ENCODE assay signal across 17 mouse cellular contexts in genomic region chr9:102305432-102306100, GRCm38 (mm10). TPM values are rescaled to one million over a fixed set of nuclear protein-coding genes. Genes with fewer than 3 reads are reported as not detected.
DNase-seq lines count a peak whose midpoint lies in the region; ATAC-seq and TF ChIP-seq lines count a peak whose summit lies in the region.
"Had no signal": no experiment of that assay in that cellular context is flagged by ENCODE, and none has a peak within 500 bp of the region (broad histone marks: within the 10 kb centered on the region; RNA-seq: fewer than 3 reads in every experiment).

No protein-coding gene starts in this region.

- 68% methylated on average over 7 of the region's 7 CpGs for WGBS in hindbrain, postnatal 0 days
- WGBS in hindbrain, embryonic 14.5 days, result 87% methylated on average over 7 of the region's 7 CpGs
- 87% methylated on average over 7 of the region's 7 CpGs for WGBS in forebrain, embryonic 11.5 days

- no peak overlapping the region for H3K9ac ChIP-seq in hindbrain, postnatal 0 days (replicated peaks; ENCODE audit: low read length)
- no peak overlapping the region for H3K9ac ChIP-seq in hindbrain, embryonic 14.5 days
- no peak overlapping the region for H3K9ac ChIP-seq in forebrain, embryonic 11.5 days (ENCODE audit: low read length)
- H3K9ac ChIP-seq: embryonic facial prominence, embryonic 12.5 days; forebrain, postnatal 0 days; limb, embryonic 15.5 days; midbrain, embryonic 12.5 days; neural tube, embryonic 15.5 days had no signal

- no peak overlapping the region for H3K4me2 ChIP-seq in hindbrain, postnatal 0 days (ENCODE audit: low read depth, low read length)
- no peak overlapping the region for H3K4me2 ChIP-seq in hindbrain, embryonic 14.5 days (replicated peaks)
- H3K4me2 ChIP-seq in forebrain, embryonic 11.5 days (ENCODE audit: low read depth, low read length, severe bottlenecking), result no peak overlapping the region
- H3K4me2 ChIP-seq: embryonic facial prominence, embryonic 12.5 days; limb, embryonic 15.5 days; midbrain, embryonic 12.5 days; neural tube, embryonic 15.5 days had no signal

- no peak for TF ChIP-seq CTCF in hindbrain, postnatal 0 days (IDR thresholded peaks at IDR 0.05; ENCODE audit: low read depth)

- H3K4me1 ChIP-seq in hindbrain, postnatal 0 days (ENCODE audit: insufficient read depth, low read length), result peaks cover 14% of the 10 kb centered on the region; the same call in 1 of the 2 replicates
- peaks cover 25% of the 10 kb centered on the region for H3K4me1 ChIP-seq in hindbrain, embryonic 14.5 days (replicated peaks; ENCODE audit: control insufficient read depth, insufficient read depth, low read length)
- H3K4me1 ChIP-seq in brown adipose tissue, adult 24 weeks (ENCODE audit: control insufficient read depth, insufficient read depth, insufficient read length, low read length), result peaks cover 17% of the 10 kb centered on the region
- peaks cover under 1% of the 10 kb centered on the region; the same call in 1 of the 2 replicates for H3K4me1 ChIP-seq in forebrain, embryonic 11.5 days (replicated peaks; ENCODE audit: control insufficient read depth, insufficient read depth, low read length)
- H3K4me1 ChIP-seq: limb, embryonic 15.5 days had no signal

- no peaks in the 10 kb centered on the region for H3K27me3 ChIP-seq in hindbrain, postnatal 0 days (ENCODE audit: insufficient read depth, low read length)
- H3K27me3 ChIP-seq in hindbrain, embryonic 14.5 days (ENCODE audit: control insufficient read depth, insufficient read depth, low read length), result no peaks in the 10 kb centered on the region
- no peaks in the 10 kb centered on the region for H3K27me3 ChIP-seq in forebrain, embryonic 11.5 days (ENCODE audit: control insufficient read depth, insufficient read depth, low read length)
- H3K27me3 ChIP-seq: embryonic facial prominence, embryonic 12.5 days; limb, embryonic 15.5 days; neural tube, embryonic 15.5 days had no signal

- no peak overlapping the region for H3K4me3 ChIP-seq in hindbrain, postnatal 0 days (ENCODE audit: low read length)
- H3K4me3 ChIP-seq in hindbrain, embryonic 14.5 days (replicated peaks; ENCODE audit: low read length), result no peak overlapping the region
- H3K4me3 ChIP-seq in brown adipose tissue, adult 24 weeks (ENCODE audit: insufficient read depth, low read depth, low read length), result no peak overlapping the region
- H3K4me3 ChIP-seq in forebrain, embryonic 11.5 days (ENCODE audit: low read depth, low read length), result no peak overlapping the region
- H3K4me3 ChIP-seq: embryonic facial prominence, embryonic 12.5 days; limb, embryonic 15.5 days; midbrain, embryonic 12.5 days; neural tube, embryonic 15.5 days had no signal

- no peaks in the 10 kb centered on the region for H3K36me3 ChIP-seq in hindbrain, postnatal 0 days (ENCODE audit: insufficient read depth, low read length)
- H3K36me3 ChIP-seq in hindbrain, embryonic 14.5 days (replicated peaks; ENCODE audit: control insufficient read depth, insufficient read depth), result no peaks in the 10 kb centered on the region
- no peaks in the 10 kb centered on the region for H3K36me3 ChIP-seq in forebrain, embryonic 11.5 days (ENCODE audit: control insufficient read depth, insufficient read depth, low read length)
- H3K36me3 ChIP-seq: embryonic facial prominence, embryonic 12.5 days; limb, embryonic 15.5 days; midbrain, embryonic 12.5 days; neural tube, embryonic 15.5 days had no signal

- no peak for DNase-seq in hindbrain, postnatal 0 days (ENCODE audit: low spot score)
- no peak for DNase-seq in hindbrain, embryonic 14.5 days (ENCODE audit: low spot score)
- DNase-seq in cerebellum, adult 11 months, result peak; percentile 83
- DNase-seq in cerebellum, postnatal 14 days, result peak; percentile 91 to 93
- no peak for DNase-seq in forebrain, embryonic 11.5 days (ENCODE audit: low spot score)
- no peak for DNase-seq in ovary, postnatal 14 days (ENCODE audit: low spot score)
- DNase-seq: forebrain, postnatal 0 days; gastrocnemius, postnatal 14 days; kidney, adult 11 months; kidney, postnatal 10 days; thymus, postnatal 36 days had no signal

- H3K27ac ChIP-seq in hindbrain, postnatal 0 days, result no peak overlapping the region
- no peak overlapping the region for H3K27ac ChIP-seq in hindbrain, embryonic 14.5 days
- peak overlapping the region; percentile 48 for H3K27ac ChIP-seq in brown adipose tissue, adult 24 weeks (replicated peaks; ENCODE audit: low read depth, low read length)
- no peak overlapping the region for H3K27ac ChIP-seq in forebrain, embryonic 11.5 days (ENCODE audit: low read depth, low read length)
- H3K27ac ChIP-seq: embryonic facial prominence, embryonic 12.5 days; limb, embryonic 15.5 days; macrophage; midbrain, embryonic 12.5 days; neural tube, embryonic 15.5 days had no signal

- no peaks in the 10 kb centered on the region for H3K9me3 ChIP-seq in hindbrain, postnatal 0 days (ENCODE audit: low read length)
- no peaks in the 10 kb centered on the region for H3K9me3 ChIP-seq in hindbrain, embryonic 14.5 days (ENCODE audit: control insufficient read depth, low read length)
- H3K9me3 ChIP-seq in forebrain, embryonic 11.5 days (ENCODE audit: control insufficient read depth, low read length), result no peaks in the 10 kb centered on the region
- H3K9me3 ChIP-seq: embryonic facial prominence, embryonic 12.5 days; limb, embryonic 15.5 days; midbrain, embryonic 12.5 days; neural tube, embryonic 15.5 days had no signal

- peak; percentile 39; the same call in 1 of the 2 replicates for ATAC-seq in hindbrain, postnatal 0 days
- no peak for ATAC-seq in hindbrain, embryonic 14.5 days (ENCODE audit: low FRiP score)
- no peak for ATAC-seq in forebrain, embryonic 11.5 days (replicated peaks; ENCODE audit: low FRiP score)
- ATAC-seq: forebrain, postnatal 0 days had no signal

RNA-seq across cellular contexts. Expression of gene Ephb1, which starts 48.9 kb away (rescaled TPM):
- 50.3 and 60.1 TPM in 2 replicates for total RNA-seq in hindbrain, postnatal 0 days (2014; rRNA removed)
- 34.7 and 39.6 TPM in 2 replicates for polyA plus RNA-seq in hindbrain, postnatal 0 days (2015; fragmentation: Nextera tagmentation; extraction: Ambion mirVana)
- polyA plus RNA-seq in hindbrain, embryonic 14.5 days (2014; fragmentation: Nextera tagmentation; extraction: Ambion mirVana), result 52.2 TPM in 2 replicates
- 0.50 TPM in 1 of 2 replicates, not detected in the other for polyA plus RNA-seq in brown adipose tissue, adult 24 weeks (2012; ENCODE audit: insufficient read depth, insufficient read length, missing spikeins)
- polyA plus RNA-seq in forebrain, embryonic 11.5 days (2014; fragmentation: Nextera tagmentation; extraction: Ambion mirVana), result 19.8 and 19.9 TPM in 2 replicates
- polyA plus RNA-seq: macrophage had no signal

Comparison
In these comparisons a context has a peak if more than half of its experiments do, and no peak if none do; other contexts are left out.
1. DNase-seq: peak in cerebellum, adult 11 months (single experiment) and cerebellum, postnatal 14 days (2 of 2); none in hindbrain, postnatal 0 days (single experiment), hindbrain, embryonic 14.5 days (single experiment), forebrain, embryonic 11.5 days (single experiment) and ovary, postnatal 14 days (single experiment).
2. RNA of gene Ephb1, which starts 48.9 kb away (polyA plus RNA-seq): 52.2 TPM in hindbrain, embryonic 14.5 days, 34.7 to 39.6 TPM in hindbrain, postnatal 0 days and 19.8 to 19.9 TPM in forebrain, embryonic 11.5 days; 0.50 TPM in brown adipose tissue, adult 24 weeks; every median in the first group is over 10 times any median in the second.